In genomic region chr3:28012177-28012576, GRCm38 (mm10) we compare ENCODE assay signal across 27 mouse cellular contexts.
DNase-seq lines count a peak whose midpoint lies in the region; ATAC-seq and TF ChIP-seq lines count a peak whose summit lies in the region.
"Had no signal": no experiment of that assay in that cellular context is flagged by ENCODE, and none has a peak within 500 bp of the region (broad histone marks: within the 10 kb centered on the region; RNA-seq: fewer than 3 reads in every experiment).

No protein-coding gene starts in this region.

- H3K36me3 ChIP-seq in liver, embryonic 15.5 days (replicated peaks) = no peaks in the 10 kb centered on the region
- no peaks in the 10 kb centered on the region for H3K36me3 ChIP-seq in liver, embryonic 12.5 days
- H3K36me3 ChIP-seq: embryonic facial prominence, embryonic 10.5 days; forebrain, embryonic 15.5 days; heart, embryonic 15.5 days; intestine, embryonic 15.5 days; lung, embryonic 15.5 days; neural tube, embryonic 13.5 days had no signal

- no peak overlapping the region; the same call in 1 of the 2 replicates for H3K27ac ChIP-seq in liver, embryonic 15.5 days (replicated peaks)
- no peak overlapping the region for H3K27ac ChIP-seq in liver, embryonic 12.5 days
- H3K27ac ChIP-seq in bone marrow, adult 2 months (ENCODE audit: control insufficient read depth, insufficient read depth, low read depth, low read length, poor library complexity) = no peak overlapping the region
- H3K27ac ChIP-seq: embryonic facial prominence, embryonic 10.5 days; forebrain, embryonic 15.5 days; heart, embryonic 15.5 days; hindbrain, embryonic 14.5 days; intestine, embryonic 15.5 days; layer of hippocampus, adult 2 months; lung, embryonic 15.5 days; neural tube, embryonic 13.5 days had no signal

- H3K4me3 ChIP-seq in liver, embryonic 15.5 days (replicated peaks) = no peak overlapping the region
- no peak overlapping the region for H3K4me3 ChIP-seq in liver, embryonic 12.5 days
- no peak overlapping the region for H3K4me3 ChIP-seq in bone marrow, adult 2 months (replicated peaks; ENCODE audit: control insufficient read depth, low read depth, low read length)
- H3K4me3 ChIP-seq: embryonic facial prominence, embryonic 10.5 days; forebrain, embryonic 15.5 days; heart, embryonic 15.5 days; intestine, embryonic 15.5 days; layer of hippocampus, adult 2 months; lung, embryonic 15.5 days; megakaryocyte, embryonic 14.5 days; myocyte; neural tube, embryonic 13.5 days had no signal

- H3K9me3 ChIP-seq in liver, embryonic 15.5 days (replicated peaks) = no peaks in the 10 kb centered on the region
- no peaks in the 10 kb centered on the region for H3K9me3 ChIP-seq in liver, embryonic 12.5 days (replicated peaks)
- H3K9me3 ChIP-seq: embryonic facial prominence, embryonic 10.5 days; forebrain, embryonic 15.5 days; heart, embryonic 15.5 days; intestine, embryonic 15.5 days; lung, embryonic 15.5 days had no signal

- H3K4me2 ChIP-seq in liver, embryonic 15.5 days = no peak overlapping the region
- H3K4me2 ChIP-seq in liver, embryonic 12.5 days = no peak overlapping the region
- H3K4me2 ChIP-seq: forebrain, embryonic 15.5 days; heart, embryonic 15.5 days; hindbrain, embryonic 14.5 days; intestine, embryonic 15.5 days; lung, embryonic 15.5 days; neural tube, embryonic 13.5 days had no signal

- no peak for TF ChIP-seq POLR2A in bone marrow, adult 2 months (IDR thresholded peaks at IDR 0.05; ENCODE audit: borderline replicate concordance, control insufficient read depth, low read depth, low read length)

- 57% methylated on average over 7 of the region's 7 CpGs for WGBS in liver, embryonic 15.5 days (ENCODE audit: insufficient replicate concordance)
- WGBS in liver, embryonic 12.5 days (ENCODE audit: insufficient replicate concordance) = 60% methylated on average over 7 of the region's 7 CpGs
- 56% methylated on average over 7 of the region's 7 CpGs for WGBS in bone marrow, adult 2 months

- TF ChIP-seq CTCF in bone marrow, adult 2 months (IDR thresholded peaks at IDR 0.05; ENCODE audit: control insufficient read depth, insufficient read depth, low read length) = peak; percentile 29; the same call in 1 of the 2 replicates

- 0 out of 2 replicates have a peak, but pooled peaks cover 5% of the 10 kb centered on the region for H3K4me1 ChIP-seq in liver, embryonic 15.5 days (replicated peaks)
- no peaks in the 10 kb centered on the region; the same call in 1 of the 2 replicates for H3K4me1 ChIP-seq in liver, embryonic 12.5 days
- H3K4me1 ChIP-seq in bone marrow, adult 2 months (ENCODE audit: control insufficient read depth, insufficient read depth, low read length) = no peaks in the 10 kb centered on the region; the same call in none of the 2 replicates
- H3K4me1 ChIP-seq: embryonic facial prominence, embryonic 10.5 days; intestine, embryonic 15.5 days; lung, embryonic 15.5 days; megakaryocyte, embryonic 14.5 days had no signal

- ATAC-seq in liver, embryonic 15.5 days (ENCODE audit: insufficient read depth) = peak; percentile 49
- no peak for ATAC-seq in liver, embryonic 12.5 days
- peak; percentile 84 for ATAC-seq in common myeloid progenitor, adult 5-6 weeks (replicated peaks; ENCODE audit: low read depth, poor library complexity, severe bottlenecking)
- ATAC-seq in megakaryocyte progenitor cell, adult 5-6 weeks (replicated peaks; ENCODE audit: poor library complexity) = peak; percentile 99
- ATAC-seq: activated CD4-positive, CD25-positive, alpha-beta regulatory T cell, adult 4 months; forebrain, embryonic 15.5 days; intestine, embryonic 15.5 days had no signal

- H3K9ac ChIP-seq in liver, embryonic 15.5 days = no peak overlapping the region
- H3K9ac ChIP-seq in liver, embryonic 12.5 days = no peak overlapping the region
- H3K9ac ChIP-seq: forebrain, embryonic 15.5 days; heart, embryonic 15.5 days; hindbrain, embryonic 14.5 days; intestine, embryonic 15.5 days; lung, embryonic 15.5 days; neural tube, embryonic 13.5 days had no signal

- DNase-seq in retina, postnatal 1 day = no peak
- no peak for DNase-seq in right cerebral cortex, postnatal 36 days (ENCODE audit: low spot score in 2 of 2)
- no peak for DNase-seq in T-cell, adult 2 months (ENCODE audit: low spot score)
- DNase-seq: adrenal gland, adult 8-10 months; cerebellum, adult 9-10 months; gastrocnemius, postnatal 14 days; heart, postnatal 36 days; kidney, adult 8-10 months; kidney, postnatal 14 days; midbrain, embryonic 14.5 days; thymus, postnatal 14 days had no signal

- no peaks in the 10 kb centered on the region for H3K27me3 ChIP-seq in liver, embryonic 15.5 days
- no peaks in the 10 kb centered on the region for H3K27me3 ChIP-seq in liver, embryonic 12.5 days (replicated peaks)
- H3K27me3 ChIP-seq: forebrain, embryonic 15.5 days; heart, embryonic 15.5 days; intestine, embryonic 15.5 days; lung, embryonic 15.5 days; megakaryocyte, embryonic 14.5 days; neural tube, embryonic 13.5 days had no signal
